Mouse (Mus musculus) lung, postnatal 0 days (tissue): Measurements from ENCODE around the gene Nav3.

Source experiments
- CTCF ChIP-seq: IDR thresholded peaks from 2 replicates; pipeline ENCODE4 v1.5.1; 2016; ENCODE audit warnings: antibody characterized with exemption, mild to moderate bottlenecking
- EP300 ChIP-seq: IDR thresholded peaks from 2 replicates; pipeline ENCODE4 v1.6.1; 2016; ENCODE audit warnings: antibody characterized with exemption, mild to moderate bottlenecking, control low read depth

DNA sequence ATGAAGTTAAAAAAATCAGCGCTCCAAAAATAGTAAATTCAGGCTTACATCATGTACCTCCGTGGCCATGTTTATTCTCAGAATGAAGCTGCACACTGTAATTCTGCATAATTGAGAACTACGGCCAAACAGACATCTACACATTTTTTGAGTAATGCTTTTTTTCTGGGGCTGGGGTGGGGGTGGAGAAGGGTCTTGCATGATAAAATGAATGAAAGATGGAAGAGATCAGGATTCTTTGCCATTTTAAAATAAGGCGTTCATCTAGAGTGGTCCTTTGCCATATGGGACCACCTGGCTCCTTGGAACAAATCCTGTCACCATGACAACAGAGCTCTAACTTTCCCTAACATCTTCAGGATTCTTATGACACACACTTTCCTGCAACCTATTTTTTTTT lies 146.5 kb downstream of the Nav3 start:
- TF ChIP-seq CTCF: no peak
- no peak for TF ChIP-seq EP300
